7 mouse cellular contexts compared by ENCODE assay signal in genomic region chr4:59331633-59332032, GRCm38 (mm10).
DNase-seq lines count a peak whose midpoint lies in the region; ATAC-seq and TF ChIP-seq lines count a peak whose summit lies in the region.

No protein-coding gene starts in this region.

- H3K27ac ChIP-seq in intestine, embryonic 16.5 days (ENCODE audit: low read length) = peak overlapping the region; percentile 84
- H3K27ac ChIP-seq in limb, embryonic 14.5 days (replicated peaks; ENCODE audit: low read depth, low read length) = no peak overlapping the region

- DNase-seq in adipocyte (ENCODE audit: low spot score) = peak; percentile 97
- DNase-seq in gastrocnemius, adult 18-20 months (ENCODE audit: low spot score) = peak; percentile 74
- DNase-seq in limb, embryonic 14.5 days (ENCODE audit: low spot score) = peak; percentile 25
- peak; percentile 93 for DNase-seq in naive thymus-derived CD4-positive, alpha-beta T cell, adult 2 months (ENCODE audit: low read depth)
- peak; percentile 83 for DNase-seq in thymus, postnatal 25 days

- 44% methylated on average over 9 of the region's 9 CpGs for WGBS in intestine, embryonic 16.5 days
- 36% methylated on average over 9 of the region's 9 CpGs for WGBS in limb, embryonic 14.5 days

- peak overlapping the region; percentile 45 for H3K9ac ChIP-seq in intestine, embryonic 16.5 days (ENCODE audit: low read depth, low read length)
- H3K9ac ChIP-seq in limb, embryonic 14.5 days (ENCODE audit: low read depth, low read length, severe bottlenecking) = no peak overlapping the region

- no peaks in the 10 kb centered on the region for H3K9me3 ChIP-seq in intestine, embryonic 16.5 days (ENCODE audit: control insufficient read depth, low read length)
- H3K9me3 ChIP-seq in limb, embryonic 14.5 days (ENCODE audit: control insufficient read depth, low read length) = no peaks in the 10 kb centered on the region

- H3K36me3 ChIP-seq in intestine, embryonic 16.5 days (ENCODE audit: control insufficient read depth, insufficient read depth, low read length) = no peaks in the 10 kb centered on the region
- H3K36me3 ChIP-seq in limb, embryonic 14.5 days (ENCODE audit: control insufficient read depth, insufficient read depth, low read length) = no peaks in the 10 kb centered on the region

- peaks cover 21% of the 10 kb centered on the region for H3K4me1 ChIP-seq in intestine, embryonic 16.5 days (ENCODE audit: control insufficient read depth, insufficient read depth, low read length)
- peaks cover 22% of the 10 kb centered on the region for H3K4me1 ChIP-seq in limb, embryonic 14.5 days (ENCODE audit: control insufficient read depth, insufficient read depth, low read length)

- ATAC-seq in CD4-positive, CD25-positive, alpha-beta regulatory T cell, adult 4 months = peak; percentile 83
- ATAC-seq in intestine, embryonic 16.5 days = peak; percentile 73
- ATAC-seq in limb, embryonic 14.5 days (ENCODE audit: low FRiP score, low read depth) = no peak; the same call in 1 of the 2 replicates

- H3K27me3 ChIP-seq in intestine, embryonic 16.5 days (replicated peaks; ENCODE audit: control insufficient read depth, insufficient read depth, low read length) = no peaks in the 10 kb centered on the region
- H3K27me3 ChIP-seq in limb, embryonic 14.5 days (ENCODE audit: control insufficient read depth, insufficient read depth, low read length) = no peaks in the 10 kb centered on the region

- H3K4me3 ChIP-seq in intestine, embryonic 16.5 days (ENCODE audit: low read length) = no peak overlapping the region
- H3K4me3 ChIP-seq in limb, embryonic 14.5 days (replicated peaks; ENCODE audit: low read length) = no peak overlapping the region

- H3K4me2 ChIP-seq in intestine, embryonic 16.5 days (ENCODE audit: low read depth, low read length) = no peak overlapping the region
- no peak overlapping the region for H3K4me2 ChIP-seq in limb, embryonic 14.5 days (replicated peaks; ENCODE audit: low read depth, low read length, severe bottlenecking)

- no peak for TF ChIP-seq POLR2A in limb, embryonic 14.5 days (IDR thresholded peaks at IDR 0.05; ENCODE audit: borderline replicate concordance, extremely low read depth, insufficient read depth, insufficient read length)

Comparison
In these comparisons a context has a peak if more than half of its experiments do, and no peak if none do; other contexts are left out.
1. DNase-seq: peak in every context shown above with its lines; median percentile 97 in adipocyte; 93 in naive thymus-derived CD4-positive, alpha-beta T cell, adult 2 months; 83 in thymus, postnatal 25 days; 74 in gastrocnemius, adult 18-20 months; 25 in limb, embryonic 14.5 days.